Mouse (Mus musculus) neural tube, embryonic 14.5 days (tissue): ENCODE data around the gene Tamm41. TPM values are rescaled to one million over a fixed set of nuclear protein-coding genes. Genes with fewer than 3 reads are reported as not detected.

ENCODE experiments used
- ATAC-seq: fragments of 200-750 bp; cut with Nextera tagmentation; 2 replicates; pipeline ENCODE4 v1.8.0; 2017; ENCODE audit warnings: low read depth, mild to moderate bottlenecking, moderate TSS enrichment, moderate library complexity
- H3K27ac ChIP-seq: fragments of 300-500 bp; sonication (generic); 2 replicates; pipeline ENCODE4 v1.5.1; 2014; ENCODE audit warnings: low read depth, mild to moderate bottlenecking, control low read depth, low read length, moderate library complexity, mixed read lengths
- H3K27me3 ChIP-seq: fragments of 300-500 bp; sonication (generic); 2 replicates; pipeline ENCODE4 v1.6.1; 2014; ENCODE audit warnings: low read length; ENCODE audit not compliant: control insufficient read depth, insufficient read depth
- H3K36me3 ChIP-seq: fragments of 300-500 bp; sonication (generic); 2 replicates; pipeline ENCODE4 v1.6.1; 2014; ENCODE audit warnings: low read length, mixed read lengths; ENCODE audit not compliant: control insufficient read depth, insufficient read depth
- H3K4me1 ChIP-seq: fragments of 300-500 bp; sonication (generic); 2 replicates; pipeline ENCODE4 v1.6.1; 2014; ENCODE audit warnings: low read length; ENCODE audit not compliant: control insufficient read depth, insufficient read depth
- H3K4me2 ChIP-seq: fragments of 300-500 bp; sonication (generic); 2 replicates; pipeline ENCODE4 v1.6.1; 2014; ENCODE audit warnings: mild to moderate bottlenecking, low read depth, low read length, control low read depth
- H3K4me3 ChIP-seq: fragments of 300-500 bp; sonication (generic); 2 replicates; pipeline ENCODE4 v1.5.1; 2014; ENCODE audit warnings: low read depth, low read length, control low read depth, mixed read lengths
- H3K9ac ChIP-seq: fragments of 300-500 bp; sonication (generic); replicated peaks from 2 replicates; pipeline ENCODE4 v1.6.1; 2014; ENCODE audit warnings: low read depth, mild to moderate bottlenecking, control low read depth, low read length, mixed read lengths
- H3K9me3 ChIP-seq: fragments of 300-500 bp; sonication (generic); 2 replicates; pipeline ENCODE4 v1.6.1; 2016; ENCODE audit warnings: low read length; ENCODE audit not compliant: control insufficient read depth
- WGBS: fragments of 180-500 bp; shearing (Covaris S2); extraction: QIAGEN DNeasy Blood & Tissue Kit; methylation state at CpG from one replicate; pipeline ENCODE4 v1.1.7; 2014; 5-methylcytosine and 5-hydroxymethylcytosine counted together
- polyA plus RNA-seq: library from polyadenylated mRNA; unstranded; fragments of >200 nt; fragmentation: Nextera tagmentation; extraction: Ambion mirVana; gene quantifications from 2 replicates; pipeline ENCODE4 v1.2.1, GENCODE M21; 2014

Gene Tamm41
- polyA plus RNA-seq, 1 experiment from 2014 or later = 55.8 TPM

GRCm38 (mm10) chr6:115030098-115030497 lies 7.6 kb downstream of the Tamm41 start:
- Histone ChIP-seq H3K27me3 (no peaks in the 10 kb centered on the region), H3K9ac (no peak overlapping the region), H3K4me3 (no peak overlapping the region), H3K4me2 (no peak overlapping the region), H3K27ac (no peak overlapping the region), H3K4me1 (no peaks in the 10 kb centered on the region), H3K9me3 (no peaks in the 10 kb centered on the region), H3K36me3 (peaks cover 30% of the 10 kb centered on the region)
- WGBS = 75% methylated on average over 2 of the region's 2 CpGs
- no peak for ATAC-seq

GRCm38 (mm10) chr6:115029248-115029647 lies 8.4 kb downstream of the Tamm41 start:
- Histone ChIP-seq H3K9me3 (no peaks in the 10 kb centered on the region), H3K27me3 (no peaks in the 10 kb centered on the region), H3K27ac (no peak overlapping the region), H3K9ac (no peak overlapping the region), H3K4me2 (no peak overlapping the region), H3K36me3 (peaks cover 36% of the 10 kb centered on the region), H3K4me3 (no peak overlapping the region), H3K4me1 (no peaks in the 10 kb centered on the region)
- ATAC-seq = no peak
- WGBS = 93% methylated on average over 2 of the region's 2 CpGs

GRCm38 (mm10) chr6:115027485-115027992 lies 10.1 kb downstream of the Tamm41 start:
- 79% methylated on average over 14 of the region's 14 CpGs for WGBS
- H3K4me3 ChIP-seq = no peak overlapping the region
- H3K4me1 ChIP-seq = no peaks in the 10 kb centered on the region
- no peak overlapping the region for H3K4me2 ChIP-seq
- ATAC-seq = no peak
- no peaks in the 10 kb centered on the region for H3K9me3 ChIP-seq
- H3K9ac ChIP-seq = no peak overlapping the region
- H3K27ac ChIP-seq = no peak overlapping the region
- H3K36me3 ChIP-seq = peaks cover 25% of the 10 kb centered on the region
- no peaks in the 10 kb centered on the region for H3K27me3 ChIP-seq

- Histone ChIP-seq H3K36me3 (peaks cover 27% of the 10 kb centered on the region), H3K4me1 (no peaks in the 10 kb centered on the region), H3K27me3 (no peaks in the 10 kb centered on the region), H3K9ac (no peak overlapping the region), H3K27ac (no peak overlapping the region), H3K4me2 (no peak overlapping the region), H3K4me3 (no peak overlapping the region), H3K9me3 (no peaks in the 10 kb centered on the region)
- ATAC-seq = no peak
- WGBS = 83% methylated on average over 9 of the region's 9 CpGs
Measured at GRCm38 (mm10) chr6:115022876-115023275, 14.8 kb downstream of the Tamm41 start.

GRCm38 (mm10) chr6:115015461-115015860 lies 22.2 kb downstream of the Tamm41 start:
- no peak for ATAC-seq
- H3K9ac ChIP-seq = no peak overlapping the region
- no peaks in the 10 kb centered on the region for H3K4me1 ChIP-seq
- peaks cover 15% of the 10 kb centered on the region for H3K36me3 ChIP-seq
- H3K27me3 ChIP-seq = no peaks in the 10 kb centered on the region
- no peak overlapping the region for H3K4me3 ChIP-seq
- no peaks in the 10 kb centered on the region for H3K9me3 ChIP-seq
- no peak overlapping the region for H3K27ac ChIP-seq
- WGBS = 94% methylated on average over 13 of the region's 13 CpGs
- no peak overlapping the region for H3K4me2 ChIP-seq

GRCm38 (mm10) chr6:115013574-115013973 lies 24.1 kb downstream of the Tamm41 start:
- no peak overlapping the region for H3K27ac ChIP-seq
- peaks cover 8% of the 10 kb centered on the region for H3K36me3 ChIP-seq
- no peaks in the 10 kb centered on the region for H3K27me3 ChIP-seq
- ATAC-seq = no peak
- no peaks in the 10 kb centered on the region for H3K9me3 ChIP-seq
- H3K4me1 ChIP-seq = no peaks in the 10 kb centered on the region
- no peak overlapping the region for H3K9ac ChIP-seq
- no peak overlapping the region for H3K4me3 ChIP-seq
- H3K4me2 ChIP-seq = no peak overlapping the region
- 91% methylated on average over 4 of the region's 4 CpGs for WGBS

- 84% methylated on average over 8 of the region's 8 CpGs for WGBS
- no peak overlapping the region for H3K4me2 ChIP-seq
- no peak overlapping the region for H3K27ac ChIP-seq
- H3K36me3 ChIP-seq = peaks cover 8% of the 10 kb centered on the region
- no peak for ATAC-seq
- no peaks in the 10 kb centered on the region for H3K9me3 ChIP-seq
- H3K4me3 ChIP-seq = no peak overlapping the region
- no peaks in the 10 kb centered on the region for H3K4me1 ChIP-seq
- no peaks in the 10 kb centered on the region for H3K27me3 ChIP-seq
- H3K9ac ChIP-seq = no peak overlapping the region
Measured at GRCm38 (mm10) chr6:115011792-115012191, 25.9 kb downstream of the Tamm41 start.

- 85% methylated on average over 9 of the region's 9 CpGs for WGBS
- Histone ChIP-seq H3K9me3 (no peaks in the 10 kb centered on the region), H3K9ac (no peak overlapping the region), H3K36me3 (peaks cover 6% of the 10 kb centered on the region), H3K4me3 (no peak overlapping the region), H3K4me1 (no peaks in the 10 kb centered on the region), H3K27ac (no peak overlapping the region), H3K4me2 (no peak overlapping the region), H3K27me3 (no peaks in the 10 kb centered on the region)
- ATAC-seq = no peak
Measured at GRCm38 (mm10) chr6:115010815-115011214, 26.9 kb downstream of the Tamm41 start.

GRCm38 (mm10) chr6:115010304-115010703 lies 27.4 kb downstream of the Tamm41 start:
- ATAC-seq = no peak
- WGBS = 82% methylated on average over 9 of the region's 9 CpGs
- peaks cover 4% of the 10 kb centered on the region for H3K36me3 ChIP-seq
- no peak overlapping the region for H3K27ac ChIP-seq
- no peak overlapping the region for H3K4me3 ChIP-seq
- no peaks in the 10 kb centered on the region for H3K4me1 ChIP-seq
- H3K9me3 ChIP-seq = no peaks in the 10 kb centered on the region
- H3K27me3 ChIP-seq = no peaks in the 10 kb centered on the region
- H3K9ac ChIP-seq = no peak overlapping the region
- no peak overlapping the region for H3K4me2 ChIP-seq
